Mouse (Mus musculus) heart, postnatal 36 days (tissue): Measurements from ENCODE around the gene Gusb. TPM values are rescaled to one million over a fixed set of nuclear protein-coding genes. Genes with fewer than 3 reads are reported as not detected.

Source experiments
- total RNA-seq, 2 experiments: library from RNA; stranded (reverse); gene quantifications; 2 replicates each; pipeline ENCODE4 v1.2.3; 2021

The Gusb gene
- total RNA-seq, 2 experiments from 2014 or later = 13.3 to 15.6 TPM

Other genes starting within 250 kb of the Gusb start
- gene Psph, start 215.6 kb downstream of the Gusb start, total RNA-seq = 10 to 100 TPM in 1 of 2 experiments, 1 to 10 TPM in 1; 7.8 to 12.9 TPM
- gene Sumf2, start 156.1 kb downstream of the Gusb start, total RNA-seq = 1 to 10 TPM; 8.8 to 8.9 TPM
- 1,000 to 10,000 TPM; 1,104 TPM for gene Chchd2, start 115.6 kb downstream of the Gusb start, total RNA-seq
- gene Zbed5, start 107.3 kb downstream of the Gusb start, total RNA-seq = under 1 TPM; 0.39 to 0.51 TPM
- gene Phkg1, start 104.5 kb downstream of the Gusb start, total RNA-seq = 10 to 100 TPM; 17.3 to 19.8 TPM
- gene Nupr1l, start 94.5 kb downstream of the Gusb start, total RNA-seq = under 1 TPM; 0.58 to 0.98 TPM
- gene Vkorc1l1, start 61.1 kb downstream of the Gusb start, total RNA-seq = 10 to 100 TPM; 16.4 to 18.4 TPM
- 1 to 10 TPM; 8.4 to 9.1 TPM for gene Asl, start 26.2 kb upstream of the Gusb start, total RNA-seq
- 10 to 100 TPM; 14.2 to 14.4 TPM for gene Crcp, start 26.2 kb upstream of the Gusb start, total RNA-seq
- 10 to 100 TPM; 12.0 to 12.8 TPM for gene Tpst1, start 70.3 kb upstream of the Gusb start, total RNA-seq
- gene Kctd7, start 141.8 kb upstream of the Gusb start, total RNA-seq = 1 to 10 TPM; 1.8 to 2.9 TPM
- 10 to 100 TPM; 20.6 to 21.2 TPM for gene Rabgef1, start 168.7 kb upstream of the Gusb start, total RNA-seq
- gene Tmem248, start 214.0 kb upstream of the Gusb start, total RNA-seq = 10 to 100 TPM; 34.4 to 38.5 TPM